Mouse (Mus musculus): ENCODE measurements around the gene Rbfox1. TPM values are rescaled to one million over a fixed set of nuclear protein-coding genes. Genes with fewer than 3 reads are reported as not detected.

Gene Rbfox1
- polyA plus RNA-seq, 1 experiment from 2014 or later: 0.57 TPM

DNA sequence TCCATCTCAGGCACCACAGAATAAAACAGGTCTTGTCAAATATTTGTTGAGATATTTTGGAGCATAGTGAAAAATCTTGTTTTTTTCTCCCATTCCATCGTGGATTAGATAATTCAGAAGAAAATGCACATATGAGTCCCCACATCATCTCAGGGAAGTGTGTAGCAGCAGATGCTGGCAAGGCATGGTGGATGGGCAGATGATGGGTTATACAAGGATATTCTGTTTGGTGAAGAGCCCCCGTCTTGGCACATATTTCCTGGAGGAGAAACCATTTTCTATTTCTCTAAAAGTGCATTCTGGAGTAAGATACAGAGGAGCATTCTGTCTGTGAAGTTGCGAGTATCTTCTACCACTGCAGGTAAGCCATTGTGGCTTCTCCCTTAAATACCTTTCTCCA lies 495.8 kb downstream of the Rbfox1 start:
- no peak for TF ChIP-seq CTCF (IDR thresholded peaks at IDR 0.05; ENCODE audit: low read depth)

DNA sequence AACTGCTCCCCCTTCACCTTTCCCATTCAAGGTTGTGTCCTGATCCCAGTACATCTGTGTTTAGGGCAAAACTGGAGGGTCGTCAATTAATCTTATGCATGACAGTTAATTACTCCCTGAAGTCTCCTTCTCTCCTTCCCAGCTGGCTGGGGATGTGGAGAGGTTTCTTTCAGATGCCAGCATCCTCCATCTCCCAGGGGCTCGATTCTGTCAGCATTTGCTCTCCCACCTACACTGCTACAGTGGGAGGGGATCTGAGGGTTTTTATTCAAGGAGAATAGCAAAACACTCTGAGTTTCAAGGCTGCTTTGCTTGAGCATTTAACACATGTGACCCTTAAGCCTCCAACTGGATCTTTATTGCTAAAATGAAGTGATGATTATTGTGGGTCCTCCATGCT lies 496.4 kb downstream of the Rbfox1 start:
- Histone ChIP-seq H3K4me3 (ENCODE audit: low read depth, low read length) (no peak overlapping the region), H3K4me2 (no peak overlapping the region), H3K27ac (ENCODE audit: low read depth) (no peak overlapping the region), H3K4me1 (ENCODE audit: insufficient read depth) (no peaks in the 10 kb centered on the region), H3K36me3 (ENCODE audit: insufficient read depth) (no peaks in the 10 kb centered on the region), H3K9me3 (ENCODE audit: low read depth, low read length) (no peaks in the 10 kb centered on the region), H3K27me3 (ENCODE audit: insufficient read depth, low read length) (no peaks in the 10 kb centered on the region), H3K9ac (no peak overlapping the region)
- no peak for TF ChIP-seq CTCF (IDR thresholded peaks at IDR 0.05; ENCODE audit: low read depth)
- no peak for DNase-seq
- 50% methylated on average over 2 of the region's 2 CpGs for WGBS
- no peak for ATAC-seq (ENCODE audit: insufficient read depth)

More for the DNA sequence above, 495.8 kb downstream of the Rbfox1 start:
- Histone ChIP-seq H3K4me2 (no peak overlapping the region), H3K36me3 (ENCODE audit: insufficient read depth) (no peaks in the 10 kb centered on the region), H3K9ac (no peak overlapping the region), H3K9me3 (ENCODE audit: low read depth, low read length) (no peaks in the 10 kb centered on the region), H3K4me1 (ENCODE audit: insufficient read depth) (no peaks in the 10 kb centered on the region), H3K27me3 (ENCODE audit: insufficient read depth, low read length) (no peaks in the 10 kb centered on the region), H3K4me3 (ENCODE audit: low read depth, low read length) (no peak overlapping the region), H3K27ac (ENCODE audit: low read depth) (no peak overlapping the region)
- 75% methylated on average over 3 of the region's 3 CpGs for WGBS
- no peak for DNase-seq
- no peak for ATAC-seq (ENCODE audit: insufficient read depth)

DNA sequence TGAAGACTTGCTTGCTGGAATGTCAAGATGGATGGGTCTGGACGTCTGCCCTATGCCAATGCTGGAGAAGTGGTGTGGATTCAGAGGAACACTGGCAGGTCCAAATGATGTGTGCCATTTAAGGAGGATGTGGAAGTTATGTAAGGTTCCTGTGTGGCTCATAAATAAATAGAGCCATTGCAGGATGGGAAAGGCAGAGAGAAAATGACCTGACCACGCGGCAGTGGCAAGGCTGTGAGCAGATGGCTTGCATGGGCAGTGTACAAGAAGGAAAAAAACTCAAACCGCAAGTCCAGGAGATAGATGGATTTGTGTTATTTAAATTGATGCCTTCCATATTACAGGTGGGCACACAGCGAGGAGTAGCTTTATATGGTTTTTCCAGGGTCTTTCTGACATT lies 497.6 kb downstream of the Rbfox1 start:
- ATAC-seq (ENCODE audit: insufficient read depth) (no peak), DNase-seq (no peak)
- Histone ChIP-seq H3K4me3 (ENCODE audit: low read depth, low read length) (no peak overlapping the region), H3K9ac (no peak overlapping the region), H3K27me3 (ENCODE audit: insufficient read depth, low read length) (no peaks in the 10 kb centered on the region), H3K9me3 (ENCODE audit: low read depth, low read length) (no peaks in the 10 kb centered on the region), H3K36me3 (ENCODE audit: insufficient read depth) (no peaks in the 10 kb centered on the region), H3K4me1 (ENCODE audit: insufficient read depth) (no peaks in the 10 kb centered on the region), H3K27ac (ENCODE audit: low read depth) (no peak overlapping the region), H3K4me2 (no peak overlapping the region)
- no peak for TF ChIP-seq CTCF (IDR thresholded peaks at IDR 0.05; ENCODE audit: low read depth)
- WGBS: 74% methylated on average over 5 of the region's 5 CpGs

DNA sequence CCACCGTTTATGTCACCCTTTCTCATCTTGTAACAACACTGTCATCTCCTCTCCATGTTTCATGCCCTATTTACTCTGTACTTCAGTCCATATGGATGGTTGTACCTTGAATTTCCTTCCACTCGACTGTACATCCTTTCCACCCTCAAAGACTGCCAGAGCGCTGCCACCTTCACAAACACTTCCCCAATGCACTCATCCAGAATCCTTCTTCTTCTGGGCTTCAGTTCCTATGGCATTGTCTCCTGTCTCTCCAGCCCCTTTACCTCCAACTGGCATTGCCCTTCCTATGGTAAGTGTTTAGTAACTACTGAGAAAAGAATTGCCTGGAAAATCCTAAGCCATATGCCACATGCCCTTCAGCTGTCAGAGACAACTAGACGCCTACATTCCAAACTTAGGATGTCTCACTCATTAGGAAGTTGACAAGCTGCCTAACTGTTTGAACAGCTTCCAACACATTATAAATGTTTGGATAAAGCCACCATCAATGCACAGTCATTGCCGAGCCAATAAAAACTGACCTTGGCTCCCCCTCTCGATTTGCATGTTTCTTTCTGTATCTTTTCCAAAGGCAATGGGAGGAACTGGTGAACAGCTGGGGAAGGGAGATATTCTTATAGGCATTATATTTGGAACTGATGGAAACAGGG lies 505.2 kb downstream of the Rbfox1 start:
- H3K27me3 ChIP-seq (ENCODE audit: insufficient read depth, low read length): no peaks in the 10 kb centered on the region
- WGBS: 47% methylated on average over 6 of the region's 6 CpGs
- no peaks in the 10 kb centered on the region for H3K9me3 ChIP-seq (ENCODE audit: low read depth, low read length)
- no peak overlapping the region for H3K4me2 ChIP-seq
- no peak overlapping the region for H3K9ac ChIP-seq
- H3K4me1 ChIP-seq (ENCODE audit: insufficient read depth): no peaks in the 10 kb centered on the region
- DNase-seq (peak; percentile 92), ATAC-seq (ENCODE audit: insufficient read depth) (peak; percentile 87)
- H3K36me3 ChIP-seq (ENCODE audit: insufficient read depth): no peaks in the 10 kb centered on the region
- TF ChIP-seq CTCF (IDR thresholded peaks at IDR 0.05; ENCODE audit: low read depth): no peak
- H3K27ac ChIP-seq (ENCODE audit: low read depth): no peak overlapping the region
- H3K4me3 ChIP-seq (ENCODE audit: low read depth, low read length): no peak overlapping the region

DNA sequence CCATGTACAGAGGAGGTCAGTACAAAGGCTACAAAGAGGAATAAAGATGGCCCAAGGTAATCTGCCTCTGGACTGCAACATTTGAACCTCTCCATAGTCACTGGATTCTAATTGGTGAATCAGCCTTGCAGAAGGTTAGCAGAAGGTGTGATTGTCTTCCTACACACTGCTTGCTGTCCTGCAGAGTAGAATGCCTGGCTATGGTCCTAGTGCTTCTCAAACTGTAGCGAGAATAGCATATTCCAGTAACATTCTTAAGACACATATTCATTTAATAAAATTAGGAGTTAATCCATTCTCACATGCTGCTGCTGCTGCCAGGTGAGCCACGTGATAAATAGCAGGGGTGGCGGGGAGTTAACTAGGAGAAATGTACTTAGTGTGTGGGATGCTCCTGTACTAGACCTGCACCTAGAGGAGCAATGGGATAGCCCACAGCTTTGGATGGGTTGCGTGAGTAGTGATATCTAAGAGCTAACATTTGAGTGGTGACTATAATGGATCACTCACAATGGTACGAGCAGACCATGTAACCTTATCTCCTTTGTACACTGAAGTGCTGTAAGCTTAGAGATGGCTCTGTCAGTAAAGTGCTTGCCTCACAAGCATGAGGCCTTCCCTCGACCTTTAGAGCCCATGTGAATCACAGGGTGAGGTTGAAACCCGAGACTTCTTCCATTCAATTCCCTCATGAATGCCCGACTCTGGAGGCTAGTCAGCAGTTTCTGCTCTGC lies 511.7 kb downstream of the Rbfox1 start:
- WGBS: 45% methylated on average over 8 of the region's 8 CpGs
- H3K9ac ChIP-seq: no peak overlapping the region
- H3K4me1 ChIP-seq (ENCODE audit: insufficient read depth): no peaks in the 10 kb centered on the region
- DNase-seq: no peak
- no peaks in the 10 kb centered on the region for H3K27me3 ChIP-seq (ENCODE audit: insufficient read depth, low read length)
- no peaks in the 10 kb centered on the region for H3K36me3 ChIP-seq (ENCODE audit: insufficient read depth)
- no peaks in the 10 kb centered on the region for H3K9me3 ChIP-seq (ENCODE audit: low read depth, low read length)
- ATAC-seq (ENCODE audit: insufficient read depth): no peak
- no peak for TF ChIP-seq CTCF (IDR thresholded peaks at IDR 0.05; ENCODE audit: low read depth)
- H3K4me2 ChIP-seq: no peak overlapping the region
- no peak overlapping the region for H3K4me3 ChIP-seq (ENCODE audit: low read depth, low read length)
- no peak overlapping the region for H3K27ac ChIP-seq (ENCODE audit: low read depth)

DNA sequence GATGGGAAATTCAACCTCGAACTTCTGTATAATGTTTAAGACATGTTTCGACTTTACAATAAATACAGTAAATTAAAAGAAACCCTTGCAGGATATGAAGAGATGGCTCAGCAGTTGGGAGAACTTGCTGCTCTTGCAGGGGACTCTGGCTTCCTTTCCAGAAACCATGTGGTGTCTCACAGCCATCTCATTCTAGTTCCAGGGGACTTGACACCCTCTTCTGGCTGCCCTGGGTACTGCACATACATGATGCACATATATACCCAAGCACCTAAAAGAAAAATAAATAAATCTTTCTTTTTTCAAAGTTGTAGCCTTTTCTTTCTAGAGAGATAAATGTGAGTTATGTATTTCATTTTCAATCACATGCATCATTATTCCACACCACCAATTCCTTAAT lies 512.5 kb downstream of the Rbfox1 start:
- Histone ChIP-seq H3K9me3 (ENCODE audit: low read depth, low read length) (no peaks in the 10 kb centered on the region), H3K27ac (ENCODE audit: low read depth) (no peak overlapping the region), H3K36me3 (ENCODE audit: insufficient read depth) (no peaks in the 10 kb centered on the region), H3K9ac (no peak overlapping the region), H3K4me2 (no peak overlapping the region), H3K27me3 (ENCODE audit: insufficient read depth, low read length) (no peaks in the 10 kb centered on the region), H3K4me1 (ENCODE audit: insufficient read depth) (no peaks in the 10 kb centered on the region), H3K4me3 (ENCODE audit: low read depth, low read length) (no peak overlapping the region)
- DNase-seq (peak; percentile 31), ATAC-seq (ENCODE audit: insufficient read depth) (no peak)
- peak; percentile 42 for TF ChIP-seq CTCF (IDR thresholded peaks at IDR 0.05; ENCODE audit: low read depth)
- 91% methylated on average over 2 of the region's 2 CpGs for WGBS

DNA sequence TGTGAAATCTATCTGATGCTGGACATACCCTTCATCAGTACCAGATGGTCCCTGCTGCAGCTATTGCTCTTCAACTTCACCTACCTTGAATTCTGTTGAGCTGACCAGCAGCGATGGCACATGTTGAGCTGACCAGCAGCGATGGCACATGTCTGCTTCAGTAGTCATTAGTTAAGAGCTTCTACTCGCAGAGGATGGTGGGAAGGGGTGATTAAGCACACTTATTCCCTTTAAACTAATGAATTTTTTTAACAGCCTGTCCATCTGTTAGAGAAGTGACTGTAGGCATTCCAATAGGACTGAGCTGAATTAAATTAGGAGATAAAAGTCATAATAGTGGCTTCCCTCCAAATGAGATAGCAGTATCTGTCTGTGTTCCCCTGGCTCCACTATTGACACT lies 517.7 kb downstream of the Rbfox1 start:
- ATAC-seq (ENCODE audit: insufficient read depth) (no peak), DNase-seq (no peak)
- H3K27ac ChIP-seq (ENCODE audit: low read depth): no peak overlapping the region
- WGBS: 79% methylated on average over 3 of the region's 3 CpGs
- H3K9ac ChIP-seq: no peak overlapping the region
- TF ChIP-seq CTCF (IDR thresholded peaks at IDR 0.05; ENCODE audit: low read depth): no peak
- H3K36me3 ChIP-seq (ENCODE audit: insufficient read depth): no peaks in the 10 kb centered on the region
- no peaks in the 10 kb centered on the region for H3K4me1 ChIP-seq (ENCODE audit: insufficient read depth)
- H3K4me3 ChIP-seq (ENCODE audit: low read depth, low read length): no peak overlapping the region
- H3K9me3 ChIP-seq (ENCODE audit: low read depth, low read length): no peaks in the 10 kb centered on the region
- no peak overlapping the region for H3K4me2 ChIP-seq
- H3K27me3 ChIP-seq (ENCODE audit: insufficient read depth, low read length): no peaks in the 10 kb centered on the region

Data from lung, embryonic 14.5 days (tissue).